Comparison of ENCODE assay signal across 14 mouse cellular contexts in the genomic region with DNA sequence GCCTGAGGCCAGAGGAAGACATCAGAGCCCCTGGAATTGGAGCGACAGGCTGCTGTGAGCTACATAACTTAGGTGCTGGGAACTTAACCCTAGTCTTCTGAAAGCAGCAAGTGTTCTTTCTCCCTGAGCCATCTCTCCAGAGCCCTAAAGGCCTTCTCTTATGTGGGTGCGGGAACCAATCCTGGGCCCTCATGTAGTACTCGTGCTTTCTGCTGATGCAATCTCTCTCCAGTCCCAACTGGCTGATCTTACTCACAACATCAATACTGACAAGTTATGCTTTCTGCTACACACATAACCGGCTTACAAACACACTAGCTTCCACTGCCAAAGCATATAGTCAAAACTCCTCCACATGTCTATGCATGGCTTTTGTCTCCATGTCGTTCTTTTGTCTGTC.
"Had no signal": no experiment of that assay in that cellular context is flagged by ENCODE, and none has a peak within 500 bp of the region (broad histone marks: within the 10 kb centered on the region; RNA-seq: fewer than 3 reads in every experiment).

No protein-coding gene starts in this region.

- H3K27me3 ChIP-seq: liver, embryonic 13.5 days; lung, embryonic 15.5 days; midbrain, embryonic 12.5 days had no signal

- H3K4me1 ChIP-seq: liver, embryonic 13.5 days; midbrain, embryonic 12.5 days had no signal

- H3K9ac ChIP-seq: liver, embryonic 13.5 days; liver, postnatal 0 days; lung, embryonic 15.5 days; midbrain, embryonic 12.5 days had no signal

- H3K36me3 ChIP-seq: liver, embryonic 13.5 days; lung, embryonic 15.5 days; midbrain, embryonic 12.5 days had no signal

- H3K27ac ChIP-seq: layer of hippocampus, adult 2 months; left cerebral cortex, adult 2 months; liver, embryonic 13.5 days; lung, embryonic 15.5 days; midbrain, embryonic 12.5 days had no signal

- H3K4me2 ChIP-seq: liver, embryonic 13.5 days; lung, embryonic 15.5 days; midbrain, embryonic 12.5 days had no signal

- ATAC-seq: liver, postnatal 0 days; midbrain, embryonic 16.5 days had no signal

- H3K4me3 ChIP-seq: layer of hippocampus, adult 2 months; left cerebral cortex, adult 2 months; liver, embryonic 13.5 days; lung, embryonic 15.5 days; midbrain, embryonic 12.5 days had no signal

- DNase-seq: kidney, postnatal 10 days; kidney, postnatal 4 days; liver; liver, embryonic 13.5 days; liver, postnatal 0 days; lung, postnatal 14 days; right cerebral cortex, postnatal 25 days; thymus, adult 18-20 months; thymus, postnatal 14 days had no signal

- H3K9me3 ChIP-seq: liver, embryonic 13.5 days; lung, embryonic 15.5 days; midbrain, embryonic 12.5 days had no signal
